Mouse (Mus musculus): ENCODE measurements around the gene Sipa1l3.

The Sipa1l3 gene

DNA sequence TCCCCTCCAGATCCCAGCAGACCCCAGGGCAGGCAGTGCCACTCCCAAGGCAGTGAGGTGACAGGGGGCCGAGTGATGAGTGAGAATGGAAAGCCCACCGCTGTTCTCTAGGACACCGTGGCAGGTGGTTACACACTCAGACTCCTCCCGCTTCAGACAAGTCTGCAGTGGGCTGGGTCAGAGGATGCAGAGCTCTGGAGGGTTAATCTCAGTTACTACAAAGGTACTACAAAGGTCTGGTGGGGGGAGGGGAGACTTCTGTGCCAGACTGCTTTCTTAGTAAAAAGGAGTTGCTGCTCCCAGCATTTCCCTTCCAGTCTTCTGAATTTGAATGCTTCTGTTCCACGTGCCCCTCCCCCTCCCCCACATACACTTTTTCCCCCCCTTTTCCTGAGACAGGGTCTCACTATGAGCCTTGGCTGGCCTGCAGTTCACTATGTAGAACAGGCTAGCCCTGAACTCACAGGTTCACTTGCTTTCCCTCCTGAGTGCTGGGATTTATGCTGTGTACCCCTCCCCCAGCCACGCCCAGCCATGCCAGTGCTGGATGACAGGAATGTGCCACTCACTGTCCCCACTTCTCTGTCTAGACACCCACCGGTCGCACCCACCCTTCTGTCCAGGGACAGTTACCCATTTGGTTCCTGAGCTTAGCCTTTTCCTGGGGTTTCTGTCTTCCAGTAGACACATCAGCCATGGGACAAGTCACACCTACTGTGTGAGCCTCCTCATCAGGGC lies 100.9 kb downstream of the Sipa1l3 start:
- no peak for DNase-seq (ENCODE audit: low read depth in 2 of 2, low spot score in 2 of 2)

- DNase-seq (ENCODE audit: low read depth in 2 of 2, low spot score in 2 of 2), result no peak
Observed at GRCm38 (mm10) chr7:29416906-29417305, 101.5 kb downstream of the Sipa1l3 start.

GRCm38 (mm10) chr7:29411838-29412580 lies 106.4 kb downstream of the Sipa1l3 start:
- no peak for DNase-seq (ENCODE audit: low read depth in 2 of 2, low spot score in 2 of 2)

DNA sequence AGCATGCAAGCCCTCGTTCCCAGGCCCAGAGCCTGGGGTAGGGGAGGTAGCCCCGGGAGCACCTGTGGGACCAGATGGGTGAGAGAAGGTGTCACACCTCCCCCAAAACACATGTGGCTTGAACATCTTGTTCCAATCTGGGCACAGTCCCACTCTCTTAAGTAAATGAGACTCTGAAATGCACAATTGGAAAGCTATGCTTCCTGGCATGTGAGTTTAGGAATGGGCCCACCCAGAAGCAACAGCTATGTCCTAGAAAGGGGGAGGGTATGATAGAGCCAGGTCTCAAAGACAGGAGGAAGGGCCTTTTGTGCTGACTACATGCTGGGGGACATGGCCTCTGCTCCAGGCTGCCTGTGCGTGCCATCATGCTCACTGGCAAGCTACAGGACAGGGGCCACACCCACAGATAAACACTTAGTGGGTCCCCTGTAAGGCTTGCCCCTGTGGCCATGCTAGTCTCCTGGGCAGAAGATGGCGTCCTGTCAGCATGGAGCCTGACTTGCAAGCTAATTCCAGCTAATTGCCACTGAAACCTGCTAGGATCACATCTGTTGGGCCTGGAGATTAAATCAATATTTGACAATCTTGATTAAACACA lies 107.1 kb downstream of the Sipa1l3 start:
- no peak for DNase-seq (ENCODE audit: low read depth in 2 of 2, low spot score in 2 of 2)

DNA sequence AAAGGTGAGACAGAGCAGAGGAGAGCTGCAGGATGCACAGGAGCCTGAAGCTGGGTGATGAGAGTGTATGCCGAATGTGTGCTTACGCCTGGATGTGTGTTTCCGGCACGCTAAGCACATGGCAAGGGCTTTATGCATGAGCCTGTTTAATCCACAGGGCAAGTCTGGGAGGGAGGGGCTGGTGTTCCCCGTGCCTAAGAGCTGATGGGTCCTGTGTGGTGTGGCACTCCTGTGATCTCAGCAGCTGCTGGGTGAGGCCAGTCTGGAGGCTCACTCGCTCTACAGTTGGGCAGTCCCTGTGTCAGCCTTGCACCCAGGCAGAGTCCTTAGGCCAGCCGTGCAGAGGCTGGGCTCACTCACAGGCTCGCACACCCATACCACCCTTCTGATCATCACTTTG lies 108.0 kb downstream of the Sipa1l3 start:
- DNase-seq (ENCODE audit: low read depth in 2 of 2, low spot score in 2 of 2), result no peak

DNA sequence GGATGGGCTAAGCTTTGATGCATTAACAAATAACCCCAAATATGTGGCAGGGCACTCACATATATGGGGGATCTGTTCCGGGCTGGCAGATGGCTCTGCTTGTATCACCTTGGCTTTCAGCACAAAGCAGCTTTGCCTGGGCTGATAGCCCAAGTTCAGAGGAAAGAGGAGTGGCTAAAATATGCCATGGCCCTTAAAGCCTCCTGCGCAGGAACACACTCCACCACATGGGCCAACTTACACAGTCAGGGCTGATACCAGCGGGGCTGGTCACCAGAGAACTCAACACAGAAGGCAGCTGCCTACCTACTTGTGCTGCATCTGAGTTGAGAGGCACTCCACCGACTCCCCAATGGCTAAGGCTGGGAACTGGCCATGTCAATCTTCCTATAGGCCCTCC lies 111.6 kb downstream of the Sipa1l3 start:
- DNase-seq (ENCODE audit: low read depth in 2 of 2, low spot score in 2 of 2), result no peak

- no peak for DNase-seq (ENCODE audit: low read depth in 2 of 2, low spot score in 2 of 2)
Observed at GRCm38 (mm10) chr7:29404126-29404525, 114.3 kb downstream of the Sipa1l3 start.

DNA sequence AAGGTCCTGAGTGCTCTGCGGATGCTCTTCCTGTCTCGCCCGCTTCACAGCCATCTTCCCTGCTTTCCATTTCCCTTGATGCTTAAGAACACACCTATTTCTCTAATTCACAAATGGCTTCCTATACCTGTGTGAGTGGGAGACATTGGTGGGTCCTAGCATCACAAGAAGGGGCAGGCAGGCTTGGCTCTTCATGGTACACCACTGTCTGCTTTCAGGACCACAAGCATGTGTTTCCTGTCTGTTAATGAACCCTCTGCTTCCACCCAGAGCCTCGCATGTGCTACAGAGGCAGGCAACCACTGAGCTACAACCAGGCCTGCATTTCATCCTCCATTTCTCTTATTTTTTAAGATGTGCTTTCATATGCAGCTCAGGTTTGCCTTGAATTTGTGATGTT lies 116.4 kb downstream of the Sipa1l3 start:
- no peak for DNase-seq (ENCODE audit: low read depth in 2 of 2, low spot score in 2 of 2)

DNA sequence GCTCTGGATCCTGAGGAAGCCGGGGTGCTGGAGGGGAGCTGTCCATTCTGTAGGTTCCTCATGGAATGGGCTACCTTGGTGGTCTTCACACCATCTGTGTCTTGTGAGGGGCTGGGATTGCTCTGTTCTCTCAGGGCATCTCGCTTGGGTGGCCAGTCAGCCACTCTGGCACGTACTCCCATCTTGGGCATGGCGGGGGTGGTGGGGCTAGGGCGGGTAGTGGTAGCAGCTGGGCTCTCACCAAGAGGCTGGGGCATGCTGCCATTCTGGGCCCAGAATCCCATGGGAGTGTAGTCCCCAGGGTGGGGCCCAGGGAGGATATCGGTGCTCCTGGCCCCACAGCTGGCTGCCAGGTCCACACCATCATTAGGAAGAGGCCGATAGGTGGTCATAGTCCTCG lies 118.0 kb downstream of the Sipa1l3 start:
- no peak for DNase-seq (ENCODE audit: low read depth in 2 of 2, low spot score in 2 of 2)

DNA sequence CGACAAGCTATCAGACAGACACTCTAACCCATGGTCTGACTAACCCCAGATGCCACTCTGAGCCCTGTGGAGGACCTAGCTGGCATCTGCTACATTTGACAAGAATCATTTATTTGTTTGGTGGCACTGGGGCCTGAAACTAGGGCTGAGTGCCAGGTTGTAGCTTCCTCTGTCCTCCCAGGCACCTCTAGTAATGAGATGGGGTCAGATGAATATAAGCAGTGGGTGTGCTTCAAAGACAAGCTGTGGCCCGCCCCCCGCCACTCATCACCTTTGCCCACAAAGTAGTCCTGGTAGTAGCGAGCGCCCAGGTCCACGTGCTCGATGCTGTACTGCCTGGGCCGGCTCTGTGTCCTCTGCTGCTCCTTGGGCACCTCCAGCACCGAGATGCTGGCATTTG lies 119.4 kb downstream of the Sipa1l3 start:
- no peak for DNase-seq (ENCODE audit: low read depth in 2 of 2, low spot score in 2 of 2)

GRCm38 (mm10) chr7:29397486-29397885 lies 121.0 kb downstream of the Sipa1l3 start:
- no peak for DNase-seq (ENCODE audit: low read depth in 2 of 2, low spot score in 2 of 2)

- DNase-seq (ENCODE audit: low read depth in 2 of 2, low spot score in 2 of 2), result no peak
Observed at GRCm38 (mm10) chr7:29396943-29397340, 121.5 kb downstream of the Sipa1l3 start.

GRCm38 (mm10) chr7:29396216-29396942 lies 122.1 kb downstream of the Sipa1l3 start:
- no peak for DNase-seq (ENCODE audit: low read depth in 2 of 2, low spot score in 2 of 2)

DNA sequence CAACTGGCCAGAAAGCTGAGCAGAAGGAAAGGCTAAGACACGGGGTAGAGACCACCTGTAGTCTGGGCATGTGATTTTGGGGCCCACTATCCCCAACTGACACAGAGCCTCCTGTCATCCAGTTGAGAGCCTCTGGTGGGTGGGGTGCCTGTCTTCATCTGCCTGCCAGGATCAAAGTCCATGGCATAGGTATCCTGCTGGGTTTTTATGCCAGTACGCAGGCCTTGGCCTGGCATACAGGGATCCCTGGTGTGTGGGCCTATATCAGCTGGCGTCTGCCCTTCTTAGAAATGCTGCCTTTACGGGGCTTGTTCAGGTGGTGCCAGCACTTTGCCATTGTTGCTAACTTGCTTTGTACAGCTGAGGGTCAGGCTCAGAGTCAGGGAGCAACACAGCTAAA lies 123.3 kb downstream of the Sipa1l3 start:
- DNase-seq (ENCODE audit: low read depth in 2 of 2, low spot score in 2 of 2), result no peak

DNA sequence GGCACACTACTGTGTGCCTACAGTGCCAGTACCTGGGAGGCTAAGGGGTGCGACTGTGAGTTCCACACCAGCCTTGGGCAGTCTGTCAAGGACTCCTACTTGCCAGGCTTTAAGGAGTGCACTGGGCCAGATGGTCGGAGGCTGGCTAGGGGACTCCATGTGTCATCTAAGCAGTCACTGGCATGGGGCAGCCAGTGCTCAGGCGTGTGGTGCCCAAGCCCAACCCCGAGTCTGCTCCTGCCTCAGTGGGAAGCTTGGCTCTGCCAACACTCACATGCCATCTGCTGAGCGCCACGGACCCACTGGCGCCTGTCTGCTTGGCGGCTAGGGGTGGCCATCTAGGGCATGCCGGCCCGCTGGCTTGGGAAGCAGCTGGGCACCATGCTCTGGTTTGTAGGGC lies 125.1 kb downstream of the Sipa1l3 start:
- DNase-seq (ENCODE audit: low read depth in 2 of 2, low spot score in 2 of 2), result no peak

- no peak for DNase-seq (ENCODE audit: low read depth in 2 of 2, low spot score in 2 of 2)
Observed at GRCm38 (mm10) chr7:29392805-29393204, 125.6 kb downstream of the Sipa1l3 start.

- DNase-seq (ENCODE audit: low read depth in 2 of 2, low spot score in 2 of 2), result no peak
Observed at GRCm38 (mm10) chr7:29391761-29392512, 126.5 kb downstream of the Sipa1l3 start.

DNA sequence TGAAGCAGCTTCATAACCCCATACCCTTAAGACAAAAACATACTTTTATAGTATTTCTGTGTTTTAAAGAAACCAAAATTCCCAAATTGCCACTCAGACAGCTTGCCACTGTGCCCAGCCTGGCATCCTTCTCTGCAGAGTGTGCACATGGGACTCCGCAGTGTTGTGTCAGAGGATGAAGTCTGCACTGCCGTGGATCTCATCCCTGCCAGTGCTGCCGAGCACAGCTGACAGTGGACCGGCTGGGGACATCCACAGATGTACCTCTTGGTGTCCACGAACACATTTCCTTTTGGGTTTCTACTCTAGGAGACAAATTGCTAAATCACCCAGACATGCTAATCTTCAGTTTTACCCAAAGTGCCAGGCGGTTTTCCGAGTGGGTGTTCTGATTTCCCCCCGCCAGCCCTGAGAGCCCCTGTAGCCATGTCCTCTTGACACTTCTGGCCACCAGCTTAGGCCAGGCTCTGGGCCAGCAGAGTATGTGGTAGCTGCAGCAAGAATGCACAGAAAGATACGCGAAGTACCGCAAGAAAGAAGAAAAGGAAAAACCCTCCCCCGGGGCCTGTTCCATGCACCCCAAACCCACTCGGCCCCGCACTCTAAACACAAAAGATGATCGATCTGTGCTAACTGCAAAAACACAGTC lies 127.2 kb downstream of the Sipa1l3 start:
- no peak for DNase-seq (ENCODE audit: low read depth in 2 of 2, low spot score in 2 of 2)

DNA sequence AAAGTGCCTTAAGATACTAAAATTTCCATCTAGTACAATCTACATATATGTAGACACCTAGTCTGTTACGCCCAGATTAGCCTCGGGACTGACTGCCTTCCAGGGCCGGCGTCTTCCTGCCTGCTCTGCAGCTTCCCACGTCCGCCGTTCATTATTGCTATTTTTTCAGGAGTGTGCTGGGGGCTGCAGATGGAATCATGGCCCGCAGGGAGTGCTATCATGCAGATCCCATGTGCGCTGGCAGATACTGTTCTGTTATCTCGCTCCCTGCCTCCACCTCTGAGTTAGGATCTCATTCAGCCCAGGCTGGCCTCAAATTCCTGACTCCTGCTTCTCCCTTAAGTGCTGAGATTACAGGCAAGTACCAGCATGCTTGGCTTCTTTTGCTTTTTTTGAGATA lies 128.2 kb downstream of the Sipa1l3 start:
- no peak for DNase-seq (ENCODE audit: low read depth in 2 of 2, low spot score in 2 of 2)

DNA sequence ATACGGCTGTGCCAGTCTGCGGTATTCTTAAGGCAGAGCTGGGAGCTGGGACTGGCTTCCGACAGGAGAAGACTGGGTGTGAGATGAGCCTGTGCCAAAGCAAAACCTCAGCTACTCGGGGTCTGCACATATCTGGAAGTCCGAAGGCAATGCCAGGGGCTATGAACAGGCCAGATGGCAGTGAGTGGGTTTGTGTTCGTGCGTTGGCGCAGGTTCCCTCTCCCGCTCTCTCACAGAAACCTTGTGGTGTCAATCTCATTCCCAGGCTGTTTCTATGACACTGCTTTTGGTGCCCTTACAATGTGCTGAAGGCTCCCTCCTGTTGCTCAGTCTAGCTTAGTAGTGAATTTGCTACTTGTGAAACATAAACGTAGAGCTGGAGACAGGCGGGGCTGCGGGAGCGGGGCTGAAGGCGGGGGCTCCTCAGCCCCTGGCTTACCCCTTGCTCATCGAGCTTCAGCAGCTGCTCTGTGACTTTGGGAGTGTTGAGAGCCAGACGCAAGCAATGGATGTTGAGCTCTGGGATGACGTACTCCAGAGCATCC lies 130.8 kb downstream of the Sipa1l3 start:
- DNase-seq (ENCODE audit: low read depth in 2 of 2, low spot score in 2 of 2), result no peak
